Mouse (Mus musculus) CH12F3 (cell line): ENCODE measurements around the gene Klhdc8b.

Experiments used
- in situ Hi-C: fragments of 300-500 bp; cut with MboI; formaldehyde crosslinking; loops from 2 replicates; pipeline ENCODE4 v1.14.3; 2020; ENCODE audit warnings: low sequenced_read_pairs

Klhdc8b gene

DNA sequence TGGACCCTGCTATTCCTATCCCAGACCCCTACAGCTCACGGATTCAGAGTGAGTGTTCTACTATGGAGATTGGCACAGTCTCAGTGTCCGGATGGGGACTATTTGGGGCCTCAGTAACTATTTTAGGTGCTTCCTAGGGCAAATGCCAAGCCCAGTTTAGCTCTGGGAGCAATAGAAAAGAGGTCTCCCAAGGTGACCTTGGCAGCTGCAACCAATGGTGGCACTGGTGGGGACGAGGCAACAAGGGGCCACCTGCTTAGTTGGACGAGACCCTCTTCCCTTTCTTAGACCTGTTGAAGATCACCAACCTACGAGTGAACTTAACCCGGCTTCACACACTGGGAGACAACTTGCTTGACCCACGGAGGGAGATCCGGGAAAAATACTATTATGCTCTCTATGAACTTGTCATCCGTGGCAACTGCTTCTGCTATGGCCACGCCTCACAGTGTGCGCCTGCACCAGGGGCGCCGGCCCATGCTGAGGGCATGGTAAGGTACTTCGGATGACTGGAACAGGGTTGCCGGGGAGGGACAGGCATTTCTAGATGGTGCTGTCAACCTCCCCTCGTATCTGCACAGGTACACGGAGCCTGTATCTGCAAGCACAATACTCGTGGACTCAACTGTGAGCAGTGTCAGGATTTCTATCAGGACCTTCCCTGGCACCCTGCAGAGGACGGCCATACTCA, 20.3 kb upstream of the Klhdc8b start:
- in situ Hi-C loops: no loop called here

- in situ Hi-C loops: no loop called here
Observed at GRCm38 (mm10) chr9:108480813-108481519, 19.6 kb upstream of the Klhdc8b start.

DNA sequence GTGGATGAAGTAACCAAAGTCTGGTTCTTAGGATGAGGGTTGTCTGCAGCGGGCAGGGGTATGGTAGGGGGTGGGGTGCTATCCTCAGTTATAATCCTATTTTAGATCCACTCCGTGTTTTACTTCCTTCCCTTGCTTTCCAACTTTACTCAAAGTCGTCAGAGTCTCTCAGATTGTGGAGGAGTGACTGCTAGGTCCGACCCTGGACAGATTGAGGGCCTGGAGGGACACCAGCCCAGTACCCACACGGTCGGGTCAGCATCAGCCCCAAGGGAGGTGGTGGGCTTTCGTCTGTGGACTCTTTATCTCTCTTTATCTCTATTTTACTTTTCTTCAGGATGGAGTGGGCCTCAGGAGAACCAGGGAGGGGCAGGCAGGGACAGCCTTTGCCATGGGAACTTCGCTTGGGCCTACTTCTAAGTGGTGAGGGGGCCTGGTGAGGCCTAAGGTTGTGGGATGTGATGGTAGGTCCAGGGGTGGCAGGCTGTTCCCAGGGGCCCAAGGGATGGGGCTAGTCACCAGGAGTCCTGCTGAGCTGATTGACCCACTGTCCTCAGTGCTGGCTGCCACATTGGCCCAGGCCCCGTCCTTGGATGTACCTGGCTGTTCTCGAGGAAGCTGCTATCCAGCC, 18.5 kb upstream of the Klhdc8b start, which contains the start of gene Lamb2:
Lamb2 (plus strand) TSS at position 16 of the 631 bp plus-strand sequence.
- in situ Hi-C loops: no loop called here

DNA sequence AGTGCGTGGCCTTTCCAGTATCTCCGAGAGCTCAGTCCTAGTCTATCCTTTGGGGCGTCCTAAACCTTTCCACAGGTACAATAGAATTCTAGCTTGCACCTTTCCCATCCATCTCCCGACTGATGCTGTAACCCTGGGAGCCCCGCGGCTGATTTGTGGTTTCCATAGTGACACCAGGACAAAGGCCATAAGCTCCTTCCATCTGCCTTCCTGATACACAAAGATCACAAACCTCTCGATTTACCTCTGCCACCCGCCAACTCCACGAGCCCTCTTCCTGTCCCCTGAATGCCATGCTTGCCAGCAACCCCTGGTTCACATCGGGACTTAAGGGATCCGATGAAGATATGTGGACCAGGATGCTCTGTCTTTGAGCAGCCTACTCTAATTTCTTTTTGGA, 17.9 kb upstream of the Klhdc8b start:
- in situ Hi-C loops: no loop called here

GRCm38 (mm10) chr9:108478638-108479156, 17.3 kb upstream of the Klhdc8b start:
- in situ Hi-C loops: no loop called here

DNA sequence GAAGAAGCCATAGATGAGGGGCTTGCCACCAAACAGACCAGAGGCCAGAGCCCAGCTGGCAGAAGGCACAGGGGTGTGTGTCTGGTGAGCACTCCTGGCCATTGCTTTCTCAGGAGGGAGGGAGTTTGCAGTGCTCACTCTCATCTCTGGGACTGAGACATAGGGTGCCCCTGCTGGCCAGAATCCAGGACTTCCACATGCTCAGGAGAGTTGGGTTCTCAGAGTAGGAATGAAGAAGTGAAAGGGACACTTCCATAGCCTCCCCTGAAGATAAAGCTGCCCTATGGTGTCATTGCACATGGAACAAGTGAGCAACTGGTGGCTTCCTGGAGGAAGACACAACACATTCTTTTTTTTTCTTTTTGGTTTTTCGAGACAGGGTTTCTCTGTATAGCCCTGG, 13.1 kb upstream of the Klhdc8b start:
- in situ Hi-C loops: no loop called here

- in situ Hi-C loops: no loop called here
Observed at GRCm38 (mm10) chr9:108469845-108470244, 8.5 kb upstream of the Klhdc8b start.

GRCm38 (mm10) chr9:108469430-108469829, 8.0 kb upstream of the Klhdc8b start:
- in situ Hi-C loops: no loop called here

DNA sequence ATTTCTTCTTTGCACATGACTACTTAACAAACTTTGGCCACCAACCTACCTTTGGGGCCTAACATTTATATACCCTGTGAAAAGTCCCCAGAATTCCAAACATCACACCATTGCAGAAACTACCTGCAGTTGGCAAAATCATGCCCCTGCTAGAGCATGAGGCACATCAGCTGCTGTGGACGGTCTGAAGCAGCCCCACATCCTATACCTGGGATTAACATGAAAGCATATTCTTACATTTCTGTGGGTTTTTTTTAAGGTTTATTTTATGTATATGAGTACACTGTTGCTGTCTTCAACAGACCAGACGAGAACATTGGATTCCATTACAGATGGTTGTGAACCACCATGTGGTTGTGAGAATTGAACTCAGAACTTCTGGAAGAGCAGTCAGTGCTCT, 4.8 kb upstream of the Klhdc8b start:
- in situ Hi-C loops: no loop called here

DNA sequence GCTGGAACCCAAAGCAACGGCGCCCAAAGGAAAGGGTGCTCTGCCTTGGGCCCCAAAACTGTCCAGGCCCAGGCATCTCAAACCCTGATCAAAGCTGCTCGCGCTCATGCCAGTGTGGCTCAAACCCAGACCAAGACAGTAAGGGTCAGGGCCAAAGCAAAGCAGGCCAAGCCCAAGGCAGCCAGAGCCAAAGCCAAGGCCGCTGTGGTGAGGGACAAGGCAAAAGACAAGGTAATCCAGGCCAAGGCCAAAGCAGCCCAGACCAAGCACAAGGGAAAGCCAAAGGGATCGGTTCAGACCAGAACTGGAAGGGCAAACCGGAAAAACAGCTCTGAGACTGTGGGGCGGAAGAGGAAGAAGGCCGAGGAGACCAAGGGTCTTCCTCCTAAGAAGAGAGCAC, 2.3 kb upstream of the Klhdc8b start:
- in situ Hi-C loops: no loop called here

DNA sequence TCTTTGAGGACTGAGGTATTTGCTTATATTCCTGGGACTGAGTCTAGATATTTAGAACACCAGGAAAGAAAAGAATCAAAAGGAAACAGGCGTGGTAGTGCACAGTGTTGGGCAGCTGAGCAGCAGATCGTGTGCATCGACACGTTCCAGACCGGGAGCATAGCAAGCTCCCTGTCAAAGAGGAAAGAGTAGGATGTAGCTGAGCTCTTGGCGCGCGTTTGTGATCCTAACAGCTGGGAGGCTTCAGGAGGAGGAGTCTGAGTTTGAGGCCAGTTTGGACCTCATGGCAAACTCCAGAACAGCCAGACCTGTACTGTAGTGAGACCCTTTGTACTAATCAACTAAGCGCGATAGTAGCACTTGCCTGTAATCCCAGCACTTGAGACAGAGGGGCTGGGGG, 811 bp upstream of the Klhdc8b start:
- in situ Hi-C loops: no loop called here

DNA sequence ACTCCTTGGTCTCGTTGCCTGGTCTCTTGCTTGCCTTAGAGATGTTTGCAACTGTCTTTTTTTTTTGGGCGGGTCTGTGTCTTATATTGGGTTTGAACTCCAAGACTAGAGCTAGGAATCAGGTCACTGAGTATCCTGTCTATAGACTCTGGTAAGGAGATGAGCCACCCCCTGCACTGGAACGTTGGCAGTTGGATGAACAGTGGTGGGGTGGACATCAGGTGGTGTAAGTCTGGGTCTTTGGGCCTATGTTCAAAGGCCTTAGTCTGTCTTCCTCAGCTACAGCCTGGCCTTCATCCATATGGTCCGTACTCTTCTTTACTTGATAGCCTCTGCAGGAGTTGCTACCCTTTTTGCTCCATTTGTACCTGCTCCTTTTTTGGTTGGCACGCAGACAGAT, 294 bp upstream of the Klhdc8b start:
- in situ Hi-C loops: no loop called here

DNA sequence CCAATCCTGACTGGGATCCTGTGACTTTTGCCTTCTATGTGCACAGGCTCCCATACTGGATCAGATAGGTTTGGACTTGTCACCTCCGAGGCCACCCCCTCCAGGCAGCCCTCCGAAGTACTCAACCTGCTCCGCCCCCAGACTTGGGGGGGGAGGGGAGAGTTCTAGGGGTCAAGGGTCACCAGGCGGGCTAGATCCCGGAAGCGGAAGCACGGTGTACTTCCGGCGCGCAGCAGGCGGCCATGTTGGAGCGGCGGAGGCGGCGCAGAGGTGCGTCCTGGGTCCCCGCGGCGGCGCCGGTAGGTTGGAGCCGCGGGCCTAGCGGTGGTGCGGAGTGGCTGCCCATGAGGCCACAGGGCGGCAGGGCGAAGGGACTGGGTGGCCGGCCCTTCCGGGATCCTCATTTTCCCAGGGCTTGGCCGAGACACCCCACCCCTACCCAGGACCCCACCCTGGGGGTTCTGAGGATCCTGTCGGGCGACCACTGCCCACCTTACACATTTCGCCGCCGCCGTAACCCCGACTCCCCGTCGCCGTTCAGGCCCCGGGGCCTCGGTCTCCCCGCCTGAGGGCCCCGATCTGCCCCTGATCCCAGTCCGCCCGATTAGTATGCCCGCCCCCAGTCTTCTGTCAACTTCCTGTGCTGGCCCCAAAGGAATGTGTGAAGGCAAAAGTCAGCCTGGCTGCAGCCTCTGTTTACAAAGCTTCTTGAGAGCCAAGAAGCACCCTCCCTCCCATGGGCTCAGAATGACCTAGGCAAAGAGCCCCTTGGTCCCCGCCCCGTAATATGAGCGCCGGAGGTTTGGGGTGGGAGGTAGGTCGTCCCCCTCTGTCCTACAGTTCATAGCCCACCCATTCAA, 832 bp downstream of the Klhdc8b start, which contains the start of gene Ccdc71:
Ccdc71 (plus strand) TSS at position 209 of the 860 bp plus-strand sequence.
- in situ Hi-C loops: no loop called here

- in situ Hi-C loops: no loop called here
Observed at GRCm38 (mm10) chr9:108459939-108460318, 1.5 kb downstream of the Klhdc8b start.

GRCm38 (mm10) chr9:108456953-108457352, 4.4 kb downstream of the Klhdc8b start:
- in situ Hi-C loops: no loop called here

DNA sequence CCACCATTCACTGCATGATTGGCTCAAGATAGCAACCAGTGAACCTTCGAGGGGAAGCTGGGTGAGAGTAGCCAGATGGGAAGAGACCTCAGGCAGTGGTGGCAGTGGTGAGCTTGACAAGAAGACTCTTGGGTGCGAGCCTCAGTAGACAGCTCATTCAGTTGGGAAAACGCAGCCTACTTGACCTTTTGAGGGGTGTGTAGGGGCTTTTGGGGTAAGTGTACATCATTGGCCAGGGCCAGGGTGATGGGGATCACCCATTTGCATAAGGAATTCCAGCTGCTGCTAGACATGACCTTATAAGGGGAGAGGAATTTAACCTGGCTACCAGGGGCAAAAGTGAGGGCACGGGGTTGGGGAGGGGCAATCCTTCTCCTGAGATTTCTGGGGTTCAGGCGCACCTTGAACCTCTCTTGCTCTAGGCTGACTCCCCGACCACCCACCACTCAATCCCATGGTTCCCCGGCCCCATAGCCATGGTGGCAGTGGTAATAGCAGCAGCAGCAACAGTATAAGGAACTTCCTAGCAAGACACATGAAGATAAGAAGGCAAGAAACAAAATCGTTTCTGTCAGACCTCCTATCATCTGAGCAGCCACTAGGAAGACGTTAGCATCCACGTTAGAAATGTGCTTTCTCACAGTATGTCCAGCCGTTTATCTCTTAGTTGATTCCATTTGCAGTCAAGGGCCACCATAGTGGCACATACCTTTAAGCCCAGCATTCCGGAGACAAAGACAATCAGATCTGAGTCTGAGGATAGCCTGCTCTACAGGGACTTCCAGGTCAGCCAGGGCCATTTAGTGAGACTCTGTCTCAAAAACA, 5.4 kb downstream of the Klhdc8b start:
- in situ Hi-C loops: no loop called here

DNA sequence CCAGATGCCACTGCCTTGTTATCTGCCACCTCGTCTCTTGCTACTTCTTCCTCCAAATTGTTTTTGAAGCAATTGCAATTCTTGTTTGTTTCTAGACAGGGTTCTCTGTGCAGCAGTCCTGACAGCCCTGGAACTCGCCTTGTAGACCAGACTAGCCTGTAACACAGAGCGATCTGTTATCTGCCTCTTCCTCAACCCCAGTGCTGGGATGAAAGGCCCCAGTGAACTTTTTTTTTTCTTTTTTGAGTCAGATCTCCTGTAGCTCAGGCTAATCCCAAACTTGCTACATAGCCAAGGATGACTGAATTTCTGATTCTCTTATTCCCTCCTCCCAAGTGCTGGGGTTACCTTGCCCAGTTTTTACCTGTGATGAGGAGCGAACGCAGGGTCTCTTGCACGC, 7.0 kb downstream of the Klhdc8b start:
- in situ Hi-C loops: no loop called here

DNA sequence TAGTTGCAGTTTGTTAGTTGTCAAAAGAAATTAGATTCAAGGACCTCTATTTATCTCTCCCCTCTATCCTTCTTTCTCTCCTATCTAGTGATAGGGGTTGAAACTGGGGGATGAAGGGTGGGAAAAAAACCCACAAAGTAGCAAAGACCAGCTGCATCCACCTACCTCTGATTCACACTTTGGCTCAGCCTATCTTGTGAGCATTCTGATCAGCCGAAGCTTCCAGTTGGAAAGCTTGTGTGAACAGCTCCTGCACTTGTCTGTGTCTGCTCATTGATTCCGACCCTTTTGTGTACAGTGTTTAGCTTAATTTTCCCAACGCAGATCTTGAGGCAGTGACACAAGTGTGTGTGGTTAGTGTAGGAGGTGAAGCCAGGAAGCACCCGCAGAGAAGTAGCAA, 7.9 kb downstream of the Klhdc8b start:
- in situ Hi-C loops: no loop called here

- in situ Hi-C loops: no loop called here
Observed at GRCm38 (mm10) chr9:108452911-108453310, 8.5 kb downstream of the Klhdc8b start.

GRCm38 (mm10) chr9:108452291-108452906, 9.0 kb downstream of the Klhdc8b start:
- in situ Hi-C loops: no loop called here
